Mouse (Mus musculus) stomach, postnatal 0 days (tissue): ENCODE measurements around the gene H3f3a.

Experiments
- CTCF ChIP-seq: IDR thresholded peaks from 2 replicates; pipeline ENCODE4 v1.5.1; 2016; ENCODE audit warnings: antibody characterized with exemption, low read depth, mild to moderate bottlenecking, moderate library complexity
- EP300 ChIP-seq: optimal IDR thresholded peaks from 2 replicates; pipeline ENCODE3; 2016; ENCODE audit warnings: antibody characterized with exemption

- TF ChIP-seq EP300, result no peak
- no peak for TF ChIP-seq CTCF
These were observed 1.8 kb upstream of the H3f3a start for GRCm38 (mm10) chr1:180815371-180816024.
